Mouse (Mus musculus) liver, postnatal 0 days (tissue): ENCODE results near the gene Dcaf11. TPM values are rescaled to one million over a fixed set of nuclear protein-coding genes. Genes with fewer than 3 reads are reported as not detected.

Source experiments
- ATAC-seq: fragments of 200-750 bp; cut with Nextera tagmentation; 2 replicates; pipeline ENCODE4 v1.8.0; 2017; ENCODE audit warnings: mild to moderate bottlenecking, moderate library complexity
- DNase-seq: peaks from one replicate; pipeline ENCODE4 v3.0.0-alpha.2; 2016
- H3K27ac ChIP-seq: fragments of 300-500 bp; sonication (generic); 2 replicates; pipeline ENCODE4 v1.5.1; 2014; ENCODE audit warnings: antibody characterized with exemption, moderate library complexity, mild to moderate bottlenecking, low read depth
- H3K27me3 ChIP-seq: fragments of 300-500 bp; sonication (generic); 2 replicates; pipeline ENCODE4 v1.6.1; 2014; ENCODE audit warnings: low read length, control low read depth, mixed read lengths; ENCODE audit not compliant: insufficient read depth
- H3K36me3 ChIP-seq: fragments of 300-500 bp; sonication (generic); replicated peaks from 2 replicates; pipeline ENCODE4 v1.6.1; 2014; ENCODE audit warnings: mild to moderate bottlenecking, control low read depth, low read length, moderate library complexity, mixed read lengths; ENCODE audit not compliant: insufficient read depth
- H3K4me1 ChIP-seq: fragments of 300-500 bp; sonication (generic); 2 replicates; pipeline ENCODE4 v1.6.1; 2014; ENCODE audit warnings: antibody characterized with exemption, mild to moderate bottlenecking, control low read depth; ENCODE audit not compliant: insufficient read depth
- H3K4me2 ChIP-seq: fragments of 300-500 bp; sonication (generic); 2 replicates; pipeline ENCODE4 v1.6.1; 2014; ENCODE audit warnings: low read depth, mild to moderate bottlenecking, low read length, moderate library complexity, mixed read lengths
- H3K4me3 ChIP-seq: fragments of 300-500 bp; sonication (generic); 2 replicates; pipeline ENCODE4 v1.5.1; 2014; ENCODE audit warnings: low read depth, low read length
- H3K9ac ChIP-seq: fragments of 300-500 bp; sonication (generic); replicated peaks from 2 replicates; pipeline ENCODE4 v1.6.1; 2014; ENCODE audit warnings: mild to moderate bottlenecking, moderate library complexity
- H3K9me3 ChIP-seq: fragments of 300-500 bp; sonication (generic); 2 replicates; pipeline ENCODE4 v1.6.1; 2016; ENCODE audit warnings: mild to moderate bottlenecking, control low read depth, low read length, mixed read lengths
- CTCF ChIP-seq: sonication (generic); IDR thresholded peaks from 2 replicates; pipeline ENCODE4 v1.5.1; 2016; ENCODE audit warnings: antibody characterized with exemption, low read depth
- EP300 ChIP-seq: IDR thresholded peaks from 2 replicates; pipeline ENCODE4 v1.6.1; 2016; ENCODE audit warnings: antibody characterized with exemption, low read depth, mild to moderate bottlenecking
- WGBS: fragments of 180-500 bp; shearing (Covaris S2); extraction: QIAGEN DNeasy Blood & Tissue Kit; methylation state at CpG from one replicate; pipeline ENCODE4 v1.1.7; 2014; ENCODE audit not compliant: insufficient replicate concordance; 5-methylcytosine and 5-hydroxymethylcytosine counted together
- polyA plus RNA-seq: library from polyadenylated mRNA; unstranded; fragments of >200 nt; fragmentation: Nextera tagmentation; extraction: Ambion mirVana; gene quantifications from 2 replicates; pipeline ENCODE4 v1.2.1, GENCODE M21; 2015

Gene Dcaf11
- polyA plus RNA-seq, 1 experiment from 2014 or later, result 59.9 TPM

DNA sequence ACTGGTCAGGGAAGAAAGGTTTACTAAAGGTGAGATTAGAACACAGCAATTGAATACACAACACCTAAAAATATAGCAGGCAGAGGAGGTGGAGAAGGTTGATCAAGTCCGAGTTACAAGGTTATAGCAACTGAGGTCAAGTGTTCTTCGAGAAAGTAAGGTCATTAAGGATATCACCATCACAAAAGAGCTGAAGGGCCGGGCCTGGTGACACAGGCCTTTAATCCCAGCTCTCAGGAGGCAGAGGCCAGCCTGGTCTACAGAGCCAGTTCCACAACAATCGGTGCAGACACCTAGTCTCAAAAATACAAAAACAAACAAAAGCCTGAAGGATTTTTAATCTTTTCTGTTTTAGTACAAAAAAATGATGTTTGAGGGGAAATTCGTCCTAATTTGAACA is 8.5 kb upstream of the Dcaf11 start:
- H3K4me2 ChIP-seq, result no peak overlapping the region
- peaks cover under 1% of the 10 kb centered on the region; the same call in 1 of the 2 replicates for H3K4me1 ChIP-seq
- WGBS, result 72% methylated on average over 5 of the region's 5 CpGs
- no peak overlapping the region for H3K27ac ChIP-seq
- no peak overlapping the region for H3K9ac ChIP-seq
- H3K4me3 ChIP-seq, result no peak overlapping the region
- no peaks in the 10 kb centered on the region for H3K9me3 ChIP-seq
- peaks cover 37% of the 10 kb centered on the region for H3K36me3 ChIP-seq
- no peaks in the 10 kb centered on the region for H3K27me3 ChIP-seq
- TF ChIP-seq EP300 (no peak), CTCF (no peak)
- no peak for DNase-seq
- ATAC-seq, result no peak

DNA sequence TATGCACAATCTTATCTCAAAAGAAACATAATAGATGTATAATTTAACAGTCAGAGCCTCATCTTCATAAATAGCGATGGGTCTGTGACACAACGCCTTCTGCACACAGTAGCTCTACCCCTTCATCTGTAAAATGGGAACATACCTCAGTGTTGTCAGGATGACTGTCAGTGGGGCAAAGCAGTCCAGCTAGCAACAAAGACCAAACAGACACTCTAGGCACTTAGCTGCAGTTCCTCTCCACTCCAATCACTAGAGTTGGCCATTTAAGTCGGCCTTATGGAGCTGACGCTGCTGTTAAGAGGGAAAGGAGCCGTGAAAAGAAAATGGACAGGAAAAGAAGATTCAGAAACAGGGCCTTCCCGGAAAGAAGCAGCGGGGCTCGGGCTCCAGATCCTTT is 8.0 kb upstream of the Dcaf11 start:
- ATAC-seq, result no peak
- H3K36me3 ChIP-seq, result peaks cover 34% of the 10 kb centered on the region
- 89% methylated on average over 8 of the region's 8 CpGs for WGBS
- no peak overlapping the region for H3K4me2 ChIP-seq
- no peaks in the 10 kb centered on the region for H3K9me3 ChIP-seq
- TF ChIP-seq CTCF, result no peak
- no peak for TF ChIP-seq EP300
- no peak overlapping the region for H3K27ac ChIP-seq
- H3K4me1 ChIP-seq, result peaks cover 5% of the 10 kb centered on the region
- no peak overlapping the region for H3K9ac ChIP-seq
- H3K4me3 ChIP-seq, result no peak overlapping the region
- no peak for DNase-seq
- H3K27me3 ChIP-seq, result no peaks in the 10 kb centered on the region

DNA sequence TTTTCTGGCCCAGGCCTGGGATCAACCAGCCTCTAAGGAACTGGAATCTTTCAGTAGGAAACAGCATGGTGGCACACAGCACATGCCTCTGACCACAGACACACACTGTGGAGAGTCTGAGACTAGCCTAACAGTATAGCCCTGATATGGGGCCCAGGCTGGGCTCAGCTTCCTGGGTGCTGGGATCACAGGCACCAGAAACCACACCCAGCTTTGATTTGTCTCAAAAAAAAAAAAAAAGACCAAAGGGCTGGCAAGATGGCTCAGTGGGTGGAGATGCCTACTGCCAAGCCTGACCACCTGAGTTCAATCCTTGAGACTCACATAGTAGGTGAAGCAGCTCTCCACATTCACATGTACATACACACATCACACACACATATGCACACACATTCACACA is 5.2 kb upstream of the Dcaf11 start:
- TF ChIP-seq CTCF (no peak), EP300 (no peak)

DNA sequence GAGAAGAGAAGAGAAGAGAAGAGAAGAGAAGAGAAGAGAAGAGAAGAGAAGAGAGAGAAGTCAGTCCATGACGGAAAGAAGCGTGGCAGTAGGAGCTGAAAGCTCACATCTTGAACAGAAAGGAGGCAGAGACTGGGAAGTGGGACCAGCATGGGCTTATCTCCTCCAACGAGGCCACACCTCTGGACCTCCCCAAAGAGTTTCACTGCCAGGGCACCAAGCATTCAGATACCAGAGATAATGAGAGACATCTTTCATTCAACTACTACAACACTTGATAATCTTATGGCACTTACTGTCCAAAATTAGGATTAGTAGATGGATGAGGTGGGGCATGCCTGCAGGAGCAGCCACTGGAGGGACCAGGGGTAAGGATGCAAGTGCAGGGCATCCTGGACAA is 4.0 kb upstream of the Dcaf11 start:
- ATAC-seq (no peak), DNase-seq (no peak)
- H3K36me3 ChIP-seq, result no peaks in the 10 kb centered on the region
- 67% methylated on average over 3 of the region's 3 CpGs for WGBS
- H3K4me1 ChIP-seq, result peaks cover 25% of the 10 kb centered on the region
- no peaks in the 10 kb centered on the region for H3K27me3 ChIP-seq
- H3K27ac ChIP-seq, result no peak overlapping the region
- no peak for TF ChIP-seq EP300
- no peak overlapping the region for H3K9ac ChIP-seq
- no peaks in the 10 kb centered on the region for H3K9me3 ChIP-seq
- no peak overlapping the region for H3K4me3 ChIP-seq
- no peak overlapping the region for H3K4me2 ChIP-seq

More for the DNA sequence above, 5.2 kb upstream of the Dcaf11 start:
- H3K27ac ChIP-seq, result no peak overlapping the region
- ATAC-seq (no peak), DNase-seq (no peak)
- H3K36me3 ChIP-seq, result peaks cover 6% of the 10 kb centered on the region
- H3K4me1 ChIP-seq, result peaks cover 25% of the 10 kb centered on the region
- H3K4me2 ChIP-seq, result no peak overlapping the region
- no peaks in the 10 kb centered on the region for H3K9me3 ChIP-seq
- H3K27me3 ChIP-seq, result no peaks in the 10 kb centered on the region
- H3K9ac ChIP-seq, result no peak overlapping the region
- no peak overlapping the region for H3K4me3 ChIP-seq

DNA sequence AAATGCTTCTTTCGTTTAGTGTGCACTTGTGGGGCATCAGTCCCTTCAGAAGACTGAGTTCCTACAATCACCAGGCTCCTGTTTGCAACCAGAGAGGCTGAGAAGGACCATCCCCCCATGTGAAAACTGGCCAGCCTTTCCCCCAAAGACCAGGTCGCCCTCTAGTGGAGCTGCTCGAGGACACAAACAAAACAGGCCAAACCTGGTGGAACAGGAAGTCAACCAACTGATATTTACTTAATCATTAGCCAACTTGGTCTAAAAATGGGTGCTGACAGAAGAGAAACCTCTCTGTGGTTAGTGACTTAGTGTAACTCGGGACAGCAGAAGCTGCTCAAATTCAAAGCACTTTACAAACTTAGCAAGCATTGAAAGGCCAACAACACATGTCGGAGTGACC is 2.8 kb upstream of the Dcaf11 start:
- ATAC-seq (no peak), DNase-seq (peak; percentile 90)
- Histone ChIP-seq H3K9ac (peak overlapping the region; percentile 36; the same call in 1 of the 2 replicates), H3K36me3 (no peaks in the 10 kb centered on the region; the same call in 1 of the 2 replicates), H3K27me3 (no peaks in the 10 kb centered on the region), H3K4me1 (peaks cover 35% of the 10 kb centered on the region), H3K9me3 (no peaks in the 10 kb centered on the region), H3K27ac (peak overlapping the region; percentile 88), H3K4me3 (no peak overlapping the region), H3K4me2 (peak overlapping the region; percentile 13)
- TF ChIP-seq CTCF (peak; percentile 99), EP300 (peak; percentile 76; the same call in 1 of the 2 replicates)
- 8% methylated on average over 5 of the region's 5 CpGs for WGBS

DNA sequence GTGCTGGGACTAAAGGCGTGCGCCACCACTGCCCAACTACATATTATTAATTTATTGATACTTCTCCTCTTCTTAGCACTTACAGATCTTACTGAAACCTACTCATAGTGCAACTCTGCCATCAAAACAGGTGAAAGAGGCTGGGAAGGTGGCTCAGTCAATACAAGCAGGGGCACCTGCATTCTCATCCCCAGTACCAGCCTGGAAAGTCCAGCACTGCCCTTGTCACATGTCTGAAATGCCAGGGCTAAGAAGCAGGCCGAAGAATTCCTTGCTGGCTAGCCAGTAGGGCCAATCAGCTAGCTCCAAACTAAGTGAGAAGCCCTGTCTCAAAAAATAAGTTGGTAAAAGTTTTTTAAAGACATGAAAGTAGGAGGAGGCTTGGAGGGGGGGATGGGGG is 2.2 kb upstream of the Dcaf11 start:
- peak overlapping the region; percentile 13; the same call in 1 of the 2 replicates for H3K4me2 ChIP-seq
- H3K36me3 ChIP-seq, result peaks cover under 1% of the 10 kb centered on the region
- no peak for ATAC-seq
- peak overlapping the region; percentile 36; the same call in 1 of the 2 replicates for H3K9ac ChIP-seq
- DNase-seq, result no peak
- no peak overlapping the region for H3K4me3 ChIP-seq
- H3K4me1 ChIP-seq, result peaks cover 41% of the 10 kb centered on the region
- no peaks in the 10 kb centered on the region for H3K27me3 ChIP-seq
- WGBS, result 84% methylated on average over 3 of the region's 3 CpGs
- TF ChIP-seq CTCF, result no peak
- TF ChIP-seq EP300, result no peak
- no peaks in the 10 kb centered on the region for H3K9me3 ChIP-seq
- H3K27ac ChIP-seq, result peak overlapping the region; percentile 88

DNA sequence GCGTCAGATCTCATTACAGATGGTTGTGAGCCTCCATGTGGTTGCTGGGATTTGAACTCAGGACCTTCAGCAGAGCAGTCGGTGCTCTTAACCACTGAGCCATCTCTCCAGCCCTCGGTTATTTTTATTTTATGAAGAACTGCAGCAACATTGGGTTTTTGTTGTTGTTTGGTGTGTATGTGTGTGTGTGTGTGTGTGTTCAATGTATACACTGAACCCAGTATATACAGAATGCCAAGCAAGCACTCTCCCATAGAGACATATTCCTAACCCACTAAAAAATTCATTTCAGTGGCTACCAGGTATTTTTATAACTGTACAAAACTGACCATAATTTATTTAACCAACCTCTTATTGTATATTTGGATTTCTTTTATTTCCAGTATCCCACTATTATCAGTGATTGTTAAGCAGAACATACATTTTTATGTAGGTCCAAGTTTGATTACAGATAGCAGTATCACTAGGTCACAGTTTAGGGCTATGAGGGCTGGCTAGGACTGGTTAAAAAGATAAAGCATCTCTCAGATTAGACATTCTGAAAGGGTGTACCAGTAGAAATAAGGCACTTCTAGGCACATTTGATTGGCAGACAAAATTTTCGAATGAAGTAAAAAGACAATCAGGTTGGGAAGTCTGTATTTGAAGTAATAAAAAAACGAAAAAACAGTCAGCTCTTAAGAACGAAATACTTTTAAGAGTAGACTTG is 912 bp upstream of the Dcaf11 start:
- TF ChIP-seq CTCF, result peak; percentile 35
- peak; percentile 96 for TF ChIP-seq EP300
- WGBS, result 39% methylated on average over 6 of the region's 6 CpGs
- peaks cover 43% of the 10 kb centered on the region for H3K4me1 ChIP-seq
- H3K4me3 ChIP-seq, result peak overlapping the region; percentile 65
- no peaks in the 10 kb centered on the region for H3K9me3 ChIP-seq
- ATAC-seq, result no peak
- peak overlapping the region; percentile 73 for H3K4me2 ChIP-seq
- H3K27ac ChIP-seq, result peak overlapping the region; percentile 99
- H3K27me3 ChIP-seq, result no peaks in the 10 kb centered on the region
- DNase-seq, result no peak
- H3K9ac ChIP-seq, result peak overlapping the region; percentile 87
- peaks cover 13% of the 10 kb centered on the region for H3K36me3 ChIP-seq
